Mouse (Mus musculus) left cerebral cortex, adult 2 months (tissue): ENCODE results near the gene Fsd1. TPM values are rescaled to one million over a fixed set of nuclear protein-coding genes. Genes with fewer than 3 reads are reported as not detected.
A peak's percentile ranks its signal among the peaks of the same experiment; 100 is the strongest.

Source experiments
- DNase-seq, 2 experiments: peaks; one replicate each; pipeline ENCODE4 v3.0.0; 2021 to 2022; ENCODE audit warnings: low spot score in 2 of 2, mixed read lengths in 1 of 2; ENCODE audit errors: extremely low spot score in 1 of 2
- H3K27ac ChIP-seq: fragments of 200-600 bp; 2 replicates; pipeline ENCODE4 v1.8.1; 2022
- H3K4me3 ChIP-seq: fragments of 200-600 bp; 2 replicates; pipeline ENCODE4 v1.8.1; 2022
- CTCF ChIP-seq: fragments of 200-600 bp; IDR thresholded peaks from 2 replicates; pipeline ENCODE4 v1.8.1; 2022; ENCODE audit warnings: antibody characterized with exemption, mild to moderate bottlenecking, moderate library complexity
- intact Hi-C: fragments of 180-260 bp; cut with DNase I; formaldehyde crosslinking; loops from one replicate; pipeline ENCODE4 v1.15.1; 2025
- total RNA-seq, 2 experiments: library from RNA; stranded (reverse); gene quantifications; 2 replicates each; pipeline ENCODE4 v1.2.3; 2021

Gene Fsd1
- total RNA-seq, 2 experiments from 2014 or later = 88.7 to 90.6 TPM

DNA sequence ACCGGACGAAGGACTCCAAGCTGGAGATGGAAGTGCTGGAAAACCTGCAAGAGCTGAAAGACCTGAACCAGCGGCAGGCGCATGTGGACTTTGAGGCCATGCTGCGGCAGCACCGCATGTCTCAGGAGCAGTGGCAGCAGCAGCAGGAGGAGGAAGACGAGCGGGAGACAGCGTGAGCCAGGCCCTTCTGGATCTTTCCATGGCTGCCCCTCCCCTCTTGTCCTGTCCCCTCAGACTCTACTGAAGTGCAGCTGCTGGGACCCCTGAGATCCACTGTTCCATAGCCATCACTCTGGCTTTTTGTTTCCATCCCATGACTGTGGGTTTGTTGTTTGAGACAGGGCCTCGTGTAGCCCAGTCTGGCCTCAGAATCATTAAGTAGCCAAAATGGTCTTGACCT is 21.8 kb upstream of the Fsd1 start:
- no peak overlapping the region for H3K4me3 ChIP-seq
- DNase-seq = no peak
- intact Hi-C loops = no loop called here
- no peak overlapping the region for H3K27ac ChIP-seq
- TF ChIP-seq CTCF = no peak

DNA sequence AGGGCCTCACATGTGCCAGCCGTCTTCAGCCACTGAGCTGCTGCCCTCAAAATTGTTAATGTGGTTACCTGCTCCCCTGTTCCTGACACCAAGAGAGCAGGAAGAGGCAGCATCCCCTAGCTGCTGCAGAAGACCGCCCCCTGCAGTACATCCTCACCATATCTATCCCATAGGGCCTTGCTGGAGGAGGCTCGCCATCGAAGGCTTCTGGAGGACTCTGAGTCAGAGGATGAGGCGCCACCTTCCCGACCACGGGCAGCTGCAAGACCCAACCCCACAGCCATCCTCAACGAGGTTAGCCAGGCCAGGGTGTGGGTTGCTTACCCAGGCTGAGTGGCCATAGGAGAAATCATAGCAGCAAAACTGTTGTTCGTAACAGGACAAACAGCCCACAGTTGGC is 21.3 kb upstream of the Fsd1 start:
- TF ChIP-seq CTCF = no peak; the same call in 1 of the 2 replicates
- Histone ChIP-seq H3K4me3 (no peak overlapping the region), H3K27ac (no peak overlapping the region)
- no peak for DNase-seq
- intact Hi-C loops = no loop called here

- no peak overlapping the region for H3K27ac ChIP-seq
- H3K4me3 ChIP-seq = no peak overlapping the region
- no peak for TF ChIP-seq CTCF
- no peak for DNase-seq
- intact Hi-C loops = no loop called here
Measured at GRCm38 (mm10) chr17:55967186-55967585, 19.1 kb upstream of the Fsd1 start.

DNA sequence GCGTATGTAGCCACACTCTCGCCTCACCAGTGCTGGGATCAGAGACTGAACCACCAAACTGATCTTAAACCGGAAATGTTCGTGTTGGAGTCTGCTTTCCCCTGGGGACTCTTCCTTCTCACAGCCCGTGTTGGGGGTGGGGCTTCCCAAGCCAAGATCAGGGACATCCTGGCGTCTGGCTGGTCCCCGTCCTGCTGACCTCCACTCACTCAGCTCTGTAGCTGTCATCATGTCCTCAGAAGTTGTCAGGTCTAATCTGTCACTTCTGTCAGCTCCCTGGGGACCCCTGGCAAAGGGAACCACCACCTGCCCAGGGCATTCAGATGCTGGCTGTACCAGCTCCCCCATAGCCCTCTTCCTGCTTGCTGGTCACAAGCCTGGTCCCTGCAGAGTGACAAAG is 18.1 kb upstream of the Fsd1 start:
- intact Hi-C loops = no loop called here
- Histone ChIP-seq H3K4me3 (no peak overlapping the region), H3K27ac (no peak overlapping the region)
- no peak for DNase-seq
- no peak for TF ChIP-seq CTCF

DNA sequence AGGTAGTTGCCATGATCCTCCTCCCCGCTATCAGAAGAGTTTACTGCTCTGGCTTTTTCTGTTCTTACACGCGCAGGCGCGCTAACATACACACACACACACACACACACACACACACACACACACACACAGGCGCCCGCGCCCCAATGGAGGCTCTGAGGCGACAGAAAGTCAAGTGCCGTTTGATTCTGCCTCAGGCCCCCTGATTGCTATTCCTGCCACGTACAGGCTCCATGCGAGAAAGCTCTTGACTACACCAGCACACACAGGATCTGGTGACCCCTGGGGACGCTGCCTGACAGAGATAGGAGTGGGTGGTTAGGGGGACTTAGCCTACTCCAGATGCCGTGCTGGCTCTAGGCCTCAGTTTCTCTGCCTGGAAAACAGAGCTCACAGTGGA is 16.7 kb upstream of the Fsd1 start:
- TF ChIP-seq CTCF = no peak
- DNase-seq = peak; percentile 43 to 45
- H3K27ac ChIP-seq = no peak overlapping the region
- H3K4me3 ChIP-seq = no peak overlapping the region
- intact Hi-C loops = no loop called here

DNA sequence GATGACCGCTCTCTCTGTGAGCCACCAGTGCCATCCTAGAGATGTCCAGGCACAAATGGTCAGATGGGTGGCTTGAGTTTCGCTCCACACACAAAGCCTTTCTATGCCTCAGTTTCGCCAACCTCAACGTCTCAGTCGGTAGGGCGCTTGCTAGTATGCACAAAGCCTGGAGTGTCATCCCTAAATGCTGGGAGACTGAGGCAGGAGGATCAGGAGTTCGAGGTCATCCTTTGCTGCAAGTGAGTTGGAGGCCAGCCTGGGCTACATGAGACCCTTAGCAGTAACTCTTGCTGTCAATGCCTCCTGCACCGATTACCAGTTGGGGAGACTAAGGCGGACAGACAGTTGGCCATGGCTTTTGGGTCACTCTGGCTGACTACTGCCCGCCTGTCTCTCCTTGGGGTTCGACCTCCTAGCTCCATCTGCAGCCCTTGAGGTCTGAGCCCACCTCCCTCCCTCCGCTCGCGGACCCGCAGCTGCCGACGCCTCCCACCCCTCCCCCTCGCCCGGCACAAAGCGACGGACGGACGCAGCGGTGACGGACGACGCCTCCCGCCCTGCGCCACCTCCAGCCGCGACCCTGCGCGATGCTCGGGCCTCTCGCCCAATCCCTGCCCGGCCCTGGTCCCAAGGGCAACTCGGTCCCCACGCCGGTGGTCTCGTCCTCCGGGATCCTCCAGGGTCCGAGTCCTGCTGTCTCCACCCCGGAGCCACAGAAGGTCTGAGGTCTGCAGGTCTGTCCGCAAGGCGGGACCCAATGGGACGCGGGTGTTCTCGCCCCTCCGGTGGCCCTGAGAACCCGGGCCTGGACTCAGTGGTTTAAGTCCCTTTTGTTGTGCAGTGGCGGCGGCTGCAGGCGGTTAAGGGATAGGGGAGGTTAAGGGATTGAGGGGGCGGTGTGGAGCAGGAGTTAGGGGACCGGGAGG is 16.1 kb upstream of the Fsd1 start, which contains the start of gene Shd:
TSS of gene Shd (plus strand) at position 502 of the 926 bp plus-strand sequence.
- peak; percentile 43 to 51 for DNase-seq
- intact Hi-C loops = no loop called here
- Histone ChIP-seq H3K27ac (peak within 1 kb of the TSS; percentile 87), H3K4me3 (peak within 1 kb of the TSS; percentile 58)
- TF ChIP-seq CTCF = no peak

GRCm38 (mm10) chr17:55971453-55971852 is 14.9 kb upstream of the Fsd1 start:
- no peak overlapping the region for H3K27ac ChIP-seq
- intact Hi-C loops = no loop called here
- no peak for TF ChIP-seq CTCF
- DNase-seq = no peak
- H3K4me3 ChIP-seq = peak overlapping the region; percentile 58

DNA sequence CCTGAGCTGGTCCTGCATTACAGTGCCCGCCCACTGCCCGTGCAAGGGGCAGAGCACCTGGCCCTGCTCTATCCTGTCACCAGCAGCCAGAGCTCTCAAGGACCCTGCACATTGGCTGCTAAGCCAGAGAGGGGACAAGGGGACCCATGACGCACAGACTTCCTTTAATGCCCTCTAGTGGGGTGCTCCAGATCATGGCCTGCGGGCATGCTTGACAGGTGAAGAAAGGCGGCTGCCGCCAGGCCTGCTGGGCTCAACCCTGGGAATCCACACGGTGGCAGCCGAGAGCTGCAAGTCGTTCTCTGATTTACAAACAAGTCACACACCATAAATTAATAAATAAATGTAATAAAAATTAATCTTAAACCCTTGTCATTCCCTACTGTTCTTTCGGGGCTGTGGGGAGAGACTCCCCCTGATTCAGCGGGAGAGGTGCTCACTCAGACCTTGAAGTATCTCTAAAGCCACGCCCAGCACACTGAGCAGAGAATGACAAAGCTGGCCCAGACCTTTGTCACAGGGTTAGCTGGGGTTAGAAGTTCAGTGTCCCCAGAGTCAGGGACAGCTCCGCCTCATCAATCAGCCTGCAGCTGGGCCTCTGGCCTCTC is 9.9 kb upstream of the Fsd1 start:
- Histone ChIP-seq H3K4me3 (no peak overlapping the region), H3K27ac (no peak overlapping the region)
- intact Hi-C loops = loop anchor here (2.0 kb wide), 1 partner anchor 34 kb away; no protein-coding TSS in a partner anchor
- DNase-seq = peak; percentile 76 to 78
- peak; percentile 92 for TF ChIP-seq CTCF

- no peak for TF ChIP-seq CTCF
- intact Hi-C loops = loop anchor here (2.0 kb wide), 1 partner anchor 34 kb away; no protein-coding TSS in a partner anchor
- Histone ChIP-seq H3K27ac (no peak overlapping the region), H3K4me3 (no peak overlapping the region)
- DNase-seq = no peak
Measured at GRCm38 (mm10) chr17:55977301-55977700, 9.0 kb upstream of the Fsd1 start.

DNA sequence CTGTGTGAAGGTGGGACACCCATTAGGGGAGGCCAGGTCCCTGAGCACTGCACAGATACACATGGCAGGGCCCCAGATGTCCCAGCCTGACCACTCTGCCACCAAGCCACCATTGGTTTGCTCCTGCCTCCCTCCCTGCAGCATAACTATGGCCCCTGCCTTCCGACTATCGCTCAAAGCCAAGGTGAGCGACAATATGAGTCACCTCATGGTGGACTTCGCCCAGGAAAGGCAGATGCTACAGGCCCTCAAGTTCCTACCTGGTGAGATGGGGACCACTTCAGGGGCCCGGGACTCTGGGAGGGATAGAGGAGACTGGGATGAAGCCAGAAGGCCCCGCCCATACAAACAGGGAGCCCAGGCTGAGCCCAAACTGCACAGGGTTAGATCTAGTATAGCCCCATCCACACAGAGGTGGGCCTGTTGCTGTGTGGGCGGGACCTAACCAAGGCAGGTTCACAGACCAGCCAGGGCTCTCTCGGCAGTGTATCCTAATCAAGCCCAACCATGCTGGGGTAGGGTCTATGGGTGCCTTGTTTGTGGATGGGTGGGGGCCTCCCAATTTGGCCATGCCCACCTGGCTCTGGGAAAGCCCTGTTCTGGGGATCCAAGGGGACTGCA is 4.1 kb downstream of the Fsd1 start:
- intact Hi-C loops = no loop called here
- Histone ChIP-seq H3K4me3 (no peak overlapping the region), H3K27ac (no peak overlapping the region)
- DNase-seq = no peak
- TF ChIP-seq CTCF = no peak

DNA sequence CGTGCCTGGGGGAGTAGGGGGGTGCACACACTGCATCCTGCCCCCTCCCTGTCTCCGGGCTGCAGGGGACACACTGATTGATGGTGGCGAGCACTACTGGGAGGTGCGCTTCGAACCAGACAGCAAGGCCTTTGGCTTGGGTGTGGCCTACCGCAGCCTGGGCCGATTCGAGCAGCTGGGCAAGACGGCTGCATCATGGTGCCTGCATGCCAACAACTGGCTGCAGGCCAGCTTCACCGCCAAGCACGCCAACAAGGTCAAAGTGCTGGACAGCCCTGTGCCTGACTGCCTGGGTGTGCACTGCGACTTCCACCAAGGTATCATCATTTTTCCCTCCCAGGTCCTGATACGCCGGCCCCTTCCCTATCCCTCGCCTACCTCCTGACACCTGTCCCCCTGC is 9.7 kb downstream of the Fsd1 start:
- H3K4me3 ChIP-seq = no peak overlapping the region
- no peak overlapping the region for H3K27ac ChIP-seq
- no peak for DNase-seq
- no peak for TF ChIP-seq CTCF
- intact Hi-C loops = no loop called here
